Mouse (Mus musculus) heart, embryonic 16.5 days (tissue): ENCODE results near the gene Gm13279. TPM values are rescaled to one million over a fixed set of nuclear protein-coding genes. Genes with fewer than 3 reads are reported as not detected.
"Not testable (repeated sequence)": the region's sequence is repeated elsewhere in the genome, so short reads cannot be mapped to it uniquely, and the experiment has no call there.

Source experiments
- ATAC-seq: fragments of 200-750 bp; cut with Nextera tagmentation; replicated peaks from 2 replicates; pipeline ENCODE4 v1.8.0; 2017; ENCODE audit warnings: moderate number of reproducible peaks; ENCODE audit not compliant: insufficient read depth, low FRiP score; ENCODE audit errors: extremely low read depth
- H3K27ac ChIP-seq: fragments of 300-500 bp; sonication (generic); 2 replicates; pipeline ENCODE4 v1.5.1; 2014; ENCODE audit warnings: mild to moderate bottlenecking, low read length, control low read depth, moderate library complexity
- H3K27me3 ChIP-seq: fragments of 300-500 bp; sonication (generic); 2 replicates; pipeline ENCODE4 v1.6.1; 2014; ENCODE audit warnings: low read length, mixed read lengths; ENCODE audit not compliant: control insufficient read depth, insufficient read depth
- H3K36me3 ChIP-seq: fragments of 300-500 bp; sonication (generic); 2 replicates; pipeline ENCODE4 v1.6.1; 2014; ENCODE audit not compliant: control insufficient read depth, insufficient read depth
- H3K4me1 ChIP-seq: fragments of 300-500 bp; sonication (generic); 2 replicates; pipeline ENCODE4 v1.6.1; 2014; ENCODE audit warnings: low read length, mixed read lengths; ENCODE audit not compliant: control insufficient read depth, insufficient read depth
- H3K4me2 ChIP-seq: fragments of 300-500 bp; sonication (generic); 2 replicates; pipeline ENCODE4 v1.6.1; 2014; ENCODE audit warnings: low read depth, mild to moderate bottlenecking, control low read depth, low read length
- H3K4me3 ChIP-seq: fragments of 300-500 bp; sonication (generic); 2 replicates; pipeline ENCODE4 v1.5.1; 2014; ENCODE audit warnings: mild to moderate bottlenecking, control low read depth, low read length
- H3K9ac ChIP-seq: fragments of 300-500 bp; sonication (generic); 2 replicates; pipeline ENCODE4 v1.6.1; 2014; ENCODE audit warnings: low read length, control low read depth
- H3K9me3 ChIP-seq: fragments of 300-500 bp; sonication (generic); replicated peaks from 2 replicates; pipeline ENCODE4 v1.6.1; 2016; ENCODE audit warnings: low read length; ENCODE audit not compliant: control insufficient read depth
- WGBS: fragments of 180-500 bp; shearing (Covaris S2); extraction: QIAGEN DNeasy Blood & Tissue Kit; methylation state at CpG from one replicate; pipeline ENCODE4 v1.1.7; 2014; 5-methylcytosine and 5-hydroxymethylcytosine counted together
- polyA plus RNA-seq: library from polyadenylated mRNA; unstranded; fragments of >200 nt; fragmentation: Nextera tagmentation; extraction: Ambion mirVana; gene quantifications from 2 replicates; pipeline ENCODE4 v1.2.1, GENCODE M21; 2015

Gene Gm13279
- polyA plus RNA-seq = not detected in 2 replicates

GRCm38 (mm10) chr4:88797097-88797496 is at the start of gene Gm13279:
Gm13279 (plus strand) TSS chr4:88797397.
- H3K9ac ChIP-seq, ATAC-seq, H3K4me3 ChIP-seq, H3K27me3 ChIP-seq, H3K36me3 ChIP-seq, H3K9me3 ChIP-seq, H3K4me1 ChIP-seq, H3K4me2 ChIP-seq, H3K27ac ChIP-seq: not testable (repeated sequence)
- no CpG with 5 or more reads among the region's 28 CpGs for WGBS

GRCm38 (mm10) chr4:88749926-88750325 is 47.3 kb upstream of the Gm13279 start:
- Histone ChIP-seq H3K27ac (no peak overlapping the region), H3K4me1 (no peaks in the 10 kb centered on the region), H3K9me3 (no peaks in the 10 kb centered on the region), H3K27me3 (no peaks in the 10 kb centered on the region), H3K4me3 (no peak overlapping the region), H3K4me2 (no peak overlapping the region), H3K9ac (no peak overlapping the region), H3K36me3 (no peaks in the 10 kb centered on the region)
- ATAC-seq = no peak
- WGBS = 56% methylated on average over 6 of the region's 6 CpGs

GRCm38 (mm10) chr4:88754818-88755340 is 42.3 kb upstream of the Gm13279 start, which contains the start of gene Gm13271:
Gm13271 (plus strand) TSS chr4:88754868.
- not testable (repeated sequence) for H3K4me1 ChIP-seq, H3K27me3 ChIP-seq, H3K4me3 ChIP-seq, H3K36me3 ChIP-seq, H3K9me3 ChIP-seq, H3K9ac ChIP-seq, H3K4me2 ChIP-seq, ATAC-seq, H3K27ac ChIP-seq
- WGBS = 58% methylated on average over 14 of the region's 15 CpGs

GRCm38 (mm10) chr4:88756581-88757513 is 40.4 kb upstream of the Gm13279 start:
- H3K36me3 ChIP-seq, H3K9me3 ChIP-seq, H3K4me1 ChIP-seq, ATAC-seq, H3K27me3 ChIP-seq: not testable (repeated sequence)
- Histone ChIP-seq H3K4me2 (peak overlapping the region; percentile 76), H3K9ac (peak overlapping the region; percentile 83), H3K27ac (peak overlapping the region; percentile 97), H3K4me3 (peak overlapping the region; percentile 70)
- WGBS = 9% methylated on average over 28 of the region's 31 CpGs

GRCm38 (mm10) chr4:88757628-88758031 is 39.6 kb upstream of the Gm13279 start:
- Histone ChIP-seq H3K9ac (peak overlapping the region; percentile 83), H3K4me3 (peak overlapping the region; percentile 70), H3K27ac (peak overlapping the region; percentile 97), H3K4me2 (peak overlapping the region; percentile 76)
- H3K36me3 ChIP-seq, H3K9me3 ChIP-seq, H3K27me3 ChIP-seq, H3K4me1 ChIP-seq: not testable (repeated sequence)
- 0% methylated on average over 15 of the region's 21 CpGs for WGBS
- peak; percentile 100 for ATAC-seq

- not testable (repeated sequence) for H3K4me2 ChIP-seq, H3K27ac ChIP-seq, H3K4me3 ChIP-seq, ATAC-seq, H3K36me3 ChIP-seq, H3K9ac ChIP-seq, H3K27me3 ChIP-seq, H3K4me1 ChIP-seq, H3K9me3 ChIP-seq
- 84% methylated on average over 8 of the region's 9 CpGs for WGBS
These were observed 38.4 kb upstream of the Gm13279 start for GRCm38 (mm10) chr4:88758751-88759150.

GRCm38 (mm10) chr4:88759610-88760268 is 37.5 kb upstream of the Gm13279 start, which contains the start of gene Gm13283:
Gm13283 (plus strand) TSS chr4:88760119.
- H3K36me3 ChIP-seq, H3K27me3 ChIP-seq, ATAC-seq, H3K9me3 ChIP-seq, H3K9ac ChIP-seq, H3K4me1 ChIP-seq: not testable (repeated sequence)
- 14% methylated on average over 8 of the region's 14 CpGs for WGBS
- H3K27ac ChIP-seq = peak within 1 kb of the TSS; percentile 68
- H3K4me2 ChIP-seq = peak within 1 kb of the TSS; percentile 49
- peak within 1 kb of the TSS; percentile 40 for H3K4me3 ChIP-seq

- H3K27ac ChIP-seq = peak overlapping the region; percentile 68
- peak overlapping the region; percentile 40 for H3K4me3 ChIP-seq
- H3K4me1 ChIP-seq, H3K36me3 ChIP-seq, H3K27me3 ChIP-seq, ATAC-seq, H3K9ac ChIP-seq, H3K9me3 ChIP-seq: not testable (repeated sequence)
- H3K4me2 ChIP-seq = peak overlapping the region; percentile 49
- WGBS = under 1% methylated on average over 21 of the region's 28 CpGs
These were observed 36.8 kb upstream of the Gm13279 start for GRCm38 (mm10) chr4:88760431-88760830.

GRCm38 (mm10) chr4:88761776-88762175 is 35.4 kb upstream of the Gm13279 start:
- not testable (repeated sequence) for H3K4me1 ChIP-seq, H3K4me2 ChIP-seq, H3K9me3 ChIP-seq, H3K4me3 ChIP-seq, ATAC-seq, H3K27me3 ChIP-seq, H3K9ac ChIP-seq, H3K36me3 ChIP-seq, H3K27ac ChIP-seq
- WGBS = 60% methylated on average over 6 of the region's 8 CpGs
